Mouse (Mus musculus) thymus, adult 2 months (tissue): ENCODE data around the gene Syt7. TPM values are rescaled to one million over a fixed set of nuclear protein-coding genes. Genes with fewer than 3 reads are reported as not detected.

ENCODE experiments used
- DNase-seq: peaks from one replicate; pipeline ENCODE4 v3.0.0; 2021
- H3K27ac ChIP-seq: fragments of 200-500 bp; 2 replicates; pipeline ENCODE4 v1.5.1; 2012; ENCODE audit warnings: low read length, control low read depth; ENCODE audit not compliant: control insufficient read depth, insufficient read depth
- H3K27me3 ChIP-seq: fragments of 200-500 bp; 2 replicates; pipeline ENCODE4 v1.6.1; 2012; ENCODE audit warnings: mild to moderate bottlenecking, low read length, moderate library complexity, mixed read lengths; ENCODE audit not compliant: control insufficient read depth, insufficient read depth
- H3K36me3 ChIP-seq: fragments of 200-500 bp; 2 replicates; pipeline ENCODE4 v1.6.1; 2012; ENCODE audit warnings: mild to moderate bottlenecking, low read length, moderate library complexity; ENCODE audit not compliant: control insufficient read depth, insufficient read depth
- H3K4me1 ChIP-seq: fragments of 200-500 bp; replicated peaks from 2 replicates; pipeline ENCODE4 v1.6.1; 2012; ENCODE audit warnings: low read length; ENCODE audit not compliant: control insufficient read depth, insufficient read depth
- H3K4me3 ChIP-seq: fragments of 200-500 bp; 2 replicates; pipeline ENCODE4 v1.5.1; 2012; ENCODE audit warnings: mild to moderate bottlenecking, low read length, control low read depth, moderate library complexity; ENCODE audit not compliant: control insufficient read depth, insufficient read depth
- CTCF ChIP-seq: fragments of 200-500 bp; IDR thresholded peaks from 2 replicates; pipeline ENCODE4 v1.5.1; 2012; ENCODE audit warnings: mild to moderate bottlenecking, control low read depth, low read length, moderate library complexity, borderline replicate concordance; ENCODE audit not compliant: control insufficient read depth, poor library complexity, insufficient read depth; ENCODE audit errors: extremely low read depth
- POLR2A ChIP-seq: fragments of 200-500 bp; IDR thresholded peaks from 2 replicates; pipeline ENCODE4 v1.6.1; 2012; ENCODE audit warnings: mild to moderate bottlenecking, low read length, control low read depth, moderate library complexity; ENCODE audit not compliant: control insufficient read depth, poor library complexity, insufficient read depth; ENCODE audit errors: extremely low read depth
- WGBS: fragments of 180-500 bp; shearing (Covaris S2); methylation state at CpG from one replicate; pipeline ENCODE4 v1.1.7; 2018; 5-methylcytosine and 5-hydroxymethylcytosine counted together
- polyA plus RNA-seq: library from polyadenylated mRNA; depleted of rRNA; stranded (reverse); fragments of >200 nt; gene quantifications from 2 replicates; pipeline ENCODE4 v1.2.3, GENCODE M21; 2012; rRNA removed

The Syt7 gene
- polyA plus RNA-seq, 1 experiment: 1.8 TPM

DNA sequence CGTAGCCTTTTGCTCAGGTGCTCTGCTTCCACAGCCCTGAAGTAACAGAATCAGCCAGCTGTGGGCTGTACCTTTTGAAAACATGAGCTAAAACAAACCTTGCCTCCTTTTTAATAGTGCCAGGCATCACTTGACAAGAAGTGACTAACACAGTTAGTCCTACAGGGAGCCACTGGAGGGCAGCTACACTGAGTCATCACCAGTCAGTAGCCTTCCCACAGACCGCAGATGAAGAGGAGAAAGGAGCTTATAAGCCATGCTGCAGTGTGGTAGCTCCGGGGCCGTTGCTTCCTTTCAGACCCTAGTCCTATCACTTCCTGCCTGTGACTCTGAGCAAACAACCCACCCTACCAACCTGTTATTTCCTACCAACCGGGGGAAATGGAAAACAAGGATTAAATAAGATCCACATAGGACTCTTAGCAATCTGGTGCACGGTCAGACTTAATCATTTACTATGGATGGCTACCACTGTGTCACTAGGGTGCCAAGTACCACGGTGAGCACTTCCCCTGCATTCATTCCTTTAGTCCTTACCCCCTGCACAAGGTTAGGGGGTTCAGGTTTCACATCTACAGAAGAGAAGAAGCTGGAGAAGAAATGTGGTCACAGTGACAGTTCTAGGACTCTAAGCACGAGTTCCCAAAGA is 108.7 kb downstream of the Syt7 start:
- no peak for DNase-seq
- H3K4me3 ChIP-seq: no peak overlapping the region
- H3K27me3 ChIP-seq: no peaks in the 10 kb centered on the region
- no peaks in the 10 kb centered on the region for H3K4me1 ChIP-seq
- H3K27ac ChIP-seq: no peak overlapping the region
- H3K36me3 ChIP-seq: peaks cover 25% of the 10 kb centered on the region
- TF ChIP-seq CTCF (no peak), POLR2A (no peak)
- 29% methylated on average over 8 of the region's 8 CpGs for WGBS

DNA sequence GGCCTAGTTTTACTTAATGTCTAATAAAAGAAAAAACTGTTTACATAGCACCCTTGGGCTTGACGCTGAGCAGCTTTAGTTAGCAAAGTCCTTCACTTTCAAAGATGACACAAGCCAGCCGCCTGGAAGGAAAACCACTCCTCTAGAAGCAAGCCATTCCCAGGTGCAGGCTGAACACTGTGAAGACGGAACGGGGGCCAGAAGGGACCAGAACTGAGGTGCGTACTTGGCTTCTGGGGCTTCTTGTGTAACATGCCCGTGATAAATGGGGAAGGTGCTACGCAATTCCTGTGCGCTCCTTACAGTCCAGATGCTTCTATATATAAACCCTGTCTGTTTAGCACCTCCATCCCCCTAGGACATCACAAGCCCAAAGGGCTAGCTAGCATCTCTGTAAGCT is 111.7 kb downstream of the Syt7 start:
- 97% methylated on average over 8 of the region's 8 CpGs for WGBS
- no peaks in the 10 kb centered on the region for H3K27me3 ChIP-seq
- no peak overlapping the region for H3K4me3 ChIP-seq
- DNase-seq: no peak
- H3K27ac ChIP-seq: no peak overlapping the region
- H3K4me1 ChIP-seq: no peaks in the 10 kb centered on the region
- TF ChIP-seq CTCF (no peak), POLR2A (no peak)
- H3K36me3 ChIP-seq: peaks cover 40% of the 10 kb centered on the region

GRCm38 (mm10) chr19:10502571-10502970 is 113.7 kb downstream of the Syt7 start:
- peak; percentile 51 for DNase-seq

More at GRCm38 (mm10) chr19:10502571-10502970, 113.7 kb downstream of the Syt7 start:
- Histone ChIP-seq H3K27ac (no peak overlapping the region), H3K4me1 (no peaks in the 10 kb centered on the region), H3K4me3 (no peak overlapping the region), H3K36me3 (peaks cover 53% of the 10 kb centered on the region), H3K27me3 (no peaks in the 10 kb centered on the region)
- TF ChIP-seq CTCF (peak; percentile 70; the same call in 1 of the 2 replicates), POLR2A (no peak)
- WGBS: 35% methylated on average over 4 of the region's 4 CpGs

Other genes with a start within 250 kb of the Syt7 start
- gene Fads1, start 206.2 kb upstream of the Syt7 start, polyA plus RNA-seq: 50.2 and 51.4 TPM in 2 replicates
- gene Tmem258, start 185.1 kb upstream of the Syt7 start, polyA plus RNA-seq: 159 and 189 TPM in 2 replicates
- 43.8 and 57.8 TPM in 2 replicates for gene Fen1, start 184.9 kb upstream of the Syt7 start, polyA plus RNA-seq
- 2.7 and 4.9 TPM in 2 replicates for gene Myrf, start 148.3 kb upstream of the Syt7 start, polyA plus RNA-seq
- 3.0 and 3.2 TPM in 2 replicates for gene Dagla, start 84.2 kb upstream of the Syt7 start, polyA plus RNA-seq
- 0.42 and 0.59 TPM in 2 replicates for gene Lrrc10b, start 68.4 kb downstream of the Syt7 start, polyA plus RNA-seq
- 2.0 and 2.1 TPM in 2 replicates for gene Ppp1r32, start 93.8 kb downstream of the Syt7 start, polyA plus RNA-seq
- gene Cpsf7, start 136.2 kb downstream of the Syt7 start, polyA plus RNA-seq: 106 and 113 TPM in 2 replicates
- gene Sdhaf2, start 137.1 kb downstream of the Syt7 start, polyA plus RNA-seq: 42.1 and 42.2 TPM in 2 replicates
- 14.8 and 22.2 TPM in 2 replicates for gene Tmem216, start 167.1 kb downstream of the Syt7 start, polyA plus RNA-seq
- gene Cyb561a3, start 188.1 kb downstream of the Syt7 start, polyA plus RNA-seq: 87.9 and 93.7 TPM in 2 replicates
- gene Tmem138, start 188.3 kb downstream of the Syt7 start, polyA plus RNA-seq: 18.7 and 20.6 TPM in 2 replicates
- 154 and 156 TPM in 2 replicates for gene Ddb1, start 216.2 kb downstream of the Syt7 start, polyA plus RNA-seq
- 17.3 and 20.2 TPM in 2 replicates for gene Tkfc, start 216.6 kb downstream of the Syt7 start, polyA plus RNA-seq
- gene Vwce, start 245.1 kb downstream of the Syt7 start, polyA plus RNA-seq: 3.1 and 4.7 TPM in 2 replicates